16 mouse cellular contexts compared by ENCODE assay signal in the genomic region with DNA sequence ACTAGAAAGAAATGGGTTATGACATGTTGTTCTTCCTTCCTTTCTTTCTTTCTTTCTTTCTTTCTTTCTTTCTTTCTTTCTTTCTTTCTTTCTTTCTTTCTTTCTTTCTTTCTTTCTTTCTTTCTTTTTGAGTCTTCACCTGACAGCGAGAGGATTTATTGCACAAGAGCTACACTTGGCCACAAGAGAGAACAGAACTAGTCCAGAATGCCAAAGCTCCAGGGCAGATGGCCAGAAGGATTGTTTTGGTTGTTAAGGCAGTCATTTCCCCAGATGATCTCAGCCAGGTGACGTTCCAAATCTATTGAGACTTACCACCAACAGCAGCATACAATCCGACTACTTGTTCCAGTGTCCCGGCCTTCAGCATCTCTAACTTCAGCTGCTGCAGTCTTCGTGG.
"Had no signal": no experiment of that assay in that cellular context is flagged by ENCODE, and none has a peak within 500 bp of the region (broad histone marks: within the 10 kb centered on the region; RNA-seq: fewer than 3 reads in every experiment).

No protein-coding gene starts in this region.

- H3K4me1 ChIP-seq: limb, embryonic 12.5 days; liver, embryonic 15.5 days; megakaryocyte, embryonic 14.5 days; midbrain, embryonic 12.5 days; neural tube, embryonic 15.5 days had no signal

- H3K4me3 ChIP-seq: layer of hippocampus, adult 2 months; limb, embryonic 12.5 days; liver, embryonic 15.5 days; megakaryocyte, embryonic 14.5 days; midbrain, embryonic 12.5 days; neural tube, embryonic 15.5 days had no signal

- H3K27ac ChIP-seq: layer of hippocampus, adult 2 months; limb, embryonic 12.5 days; liver, embryonic 15.5 days; midbrain, embryonic 12.5 days; neural tube, embryonic 15.5 days had no signal

- H3K4me2 ChIP-seq: limb, embryonic 12.5 days; liver, embryonic 15.5 days; midbrain, embryonic 12.5 days; neural tube, embryonic 15.5 days had no signal

- ATAC-seq: lung, postnatal 0 days; midbrain, embryonic 16.5 days had no signal

- H3K9me3 ChIP-seq: limb, embryonic 12.5 days; liver, embryonic 15.5 days; midbrain, embryonic 12.5 days; neural tube, embryonic 15.5 days had no signal

- H3K9ac ChIP-seq: limb, embryonic 12.5 days; liver, embryonic 15.5 days; midbrain, embryonic 12.5 days; neural tube, embryonic 15.5 days had no signal

- DNase-seq: kidney, postnatal 10 days; kidney, postnatal 4 days; liver; lung, adult 2 months; lung, postnatal 36 days; spleen, adult 18-20 months; thymus, adult 18-20 months; thymus, postnatal 25 days had no signal

- H3K27me3 ChIP-seq: limb, embryonic 12.5 days; liver, embryonic 15.5 days; megakaryocyte, embryonic 14.5 days; midbrain, embryonic 12.5 days; neural tube, embryonic 15.5 days had no signal

- H3K36me3 ChIP-seq: limb, embryonic 12.5 days; liver, embryonic 15.5 days; midbrain, embryonic 12.5 days; neural tube, embryonic 15.5 days had no signal
